Mouse (Mus musculus): Measurements from ENCODE around the gene Cisd3. TPM values are rescaled to one million over a fixed set of nuclear protein-coding genes. Genes with fewer than 3 reads are reported as not detected.

Cisd3 gene
- polyA plus RNA-seq, 1 experiment from 2014 or later: 14.8 TPM

DNA sequence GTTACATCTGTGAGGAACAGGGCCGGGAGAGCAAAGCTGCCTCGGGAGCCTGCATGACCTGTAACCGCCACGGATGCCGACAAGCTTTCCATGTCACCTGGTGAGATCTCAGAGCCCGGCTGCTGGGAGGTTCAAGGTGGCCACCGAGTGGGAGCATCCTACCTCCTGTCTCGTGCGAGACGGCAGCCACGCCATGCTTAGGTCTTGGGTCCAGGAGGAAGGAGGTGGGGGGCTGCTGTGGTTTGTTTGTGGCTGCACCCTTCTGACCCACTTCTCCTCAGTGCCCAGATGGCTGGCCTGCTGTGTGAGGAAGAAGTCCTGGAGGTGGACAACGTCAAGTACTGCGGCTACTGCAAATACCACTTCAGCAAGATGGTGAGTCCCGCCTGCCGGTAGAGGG, 18.8 kb upstream of the Cisd3 start:
- H3K4me3 ChIP-seq (ENCODE audit: low read depth, low read length): no peak overlapping the region
- peaks cover 10% of the 10 kb centered on the region; the same call in 1 of the 2 replicates for H3K4me1 ChIP-seq (replicated peaks; ENCODE audit: control insufficient read depth, insufficient read depth, low read length)
- no peak overlapping the region for H3K27ac ChIP-seq (ENCODE audit: low read depth, low read length)
- ATAC-seq (ENCODE audit: low FRiP score) (no peak), DNase-seq (ENCODE audit: low spot score) (no peak)
- H3K9ac ChIP-seq (ENCODE audit: low read depth, low read length): no peak overlapping the region
- H3K27me3 ChIP-seq (ENCODE audit: control insufficient read depth, insufficient read depth, low read length): peaks cover 8% of the 10 kb centered on the region
- 87% methylated on average over 15 of the region's 15 CpGs for WGBS
- H3K4me2 ChIP-seq (replicated peaks; ENCODE audit: low read depth, low read length): no peak overlapping the region
- peaks cover 5% of the 10 kb centered on the region; the same call in 1 of the 2 replicates for H3K36me3 ChIP-seq (ENCODE audit: control insufficient read depth, insufficient read depth, low read length)
- H3K9me3 ChIP-seq (ENCODE audit: control insufficient read depth, low read length): no peaks in the 10 kb centered on the region

GRCm38 (mm10) chr11:97668160-97668559, 17.5 kb upstream of the Cisd3 start:
- Histone ChIP-seq H3K9ac (ENCODE audit: low read depth, low read length) (no peak overlapping the region), H3K27ac (ENCODE audit: low read depth, low read length) (no peak overlapping the region), H3K4me1 (replicated peaks; ENCODE audit: control insufficient read depth, insufficient read depth, low read length) (0 out of 2 replicates have a peak, but pooled peaks cover 4% of the 10 kb centered on the region), H3K36me3 (ENCODE audit: control insufficient read depth, insufficient read depth, low read length) (peaks cover 10% of the 10 kb centered on the region; the same call in 1 of the 2 replicates), H3K4me2 (replicated peaks; ENCODE audit: low read depth, low read length) (no peak overlapping the region), H3K9me3 (ENCODE audit: control insufficient read depth, low read length) (no peaks in the 10 kb centered on the region), H3K27me3 (ENCODE audit: control insufficient read depth, insufficient read depth, low read length) (no peaks in the 10 kb centered on the region), H3K4me3 (ENCODE audit: low read depth, low read length) (no peak overlapping the region)
- WGBS: 93% methylated on average over 7 of the region's 7 CpGs
- DNase-seq (ENCODE audit: low spot score): no peak
- ATAC-seq (ENCODE audit: low FRiP score): no peak

DNA sequence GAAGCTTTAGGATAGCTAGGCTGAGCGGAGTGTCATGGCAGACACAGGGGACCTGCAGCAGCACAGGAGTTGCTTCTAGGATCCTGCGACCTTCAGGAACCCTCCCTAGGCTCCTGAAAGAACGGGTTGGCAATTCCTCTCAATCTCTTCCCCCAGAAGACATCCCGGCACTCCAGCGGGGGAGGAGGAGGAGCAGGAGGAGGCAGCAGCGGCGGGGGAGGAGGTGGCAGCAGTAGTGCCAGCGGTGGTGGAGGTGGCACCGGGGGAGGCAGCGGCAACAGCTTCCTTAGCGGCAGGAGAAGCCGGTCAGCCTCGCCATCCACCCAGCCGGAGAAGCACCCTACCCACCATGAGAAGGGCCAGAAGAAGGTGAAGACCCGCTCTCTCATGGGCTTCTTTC, 16.4 kb upstream of the Cisd3 start:
- DNase-seq (ENCODE audit: low spot score) (no peak), ATAC-seq (ENCODE audit: low FRiP score) (no peak)
- no peak overlapping the region for H3K27ac ChIP-seq (ENCODE audit: low read depth, low read length)
- H3K4me2 ChIP-seq (replicated peaks; ENCODE audit: low read depth, low read length): no peak overlapping the region
- H3K4me3 ChIP-seq (ENCODE audit: low read depth, low read length): no peak overlapping the region
- H3K27me3 ChIP-seq (ENCODE audit: control insufficient read depth, insufficient read depth, low read length): no peaks in the 10 kb centered on the region
- 53% methylated on average over 15 of the region's 15 CpGs for WGBS
- no peak overlapping the region for H3K9ac ChIP-seq (ENCODE audit: low read depth, low read length)
- H3K9me3 ChIP-seq (ENCODE audit: control insufficient read depth, low read length): no peaks in the 10 kb centered on the region
- H3K36me3 ChIP-seq (ENCODE audit: control insufficient read depth, insufficient read depth, low read length): peaks cover 14% of the 10 kb centered on the region
- H3K4me1 ChIP-seq (replicated peaks; ENCODE audit: control insufficient read depth, insufficient read depth, low read length): 0 out of 2 replicates have a peak, but pooled peaks cover 4% of the 10 kb centered on the region

DNA sequence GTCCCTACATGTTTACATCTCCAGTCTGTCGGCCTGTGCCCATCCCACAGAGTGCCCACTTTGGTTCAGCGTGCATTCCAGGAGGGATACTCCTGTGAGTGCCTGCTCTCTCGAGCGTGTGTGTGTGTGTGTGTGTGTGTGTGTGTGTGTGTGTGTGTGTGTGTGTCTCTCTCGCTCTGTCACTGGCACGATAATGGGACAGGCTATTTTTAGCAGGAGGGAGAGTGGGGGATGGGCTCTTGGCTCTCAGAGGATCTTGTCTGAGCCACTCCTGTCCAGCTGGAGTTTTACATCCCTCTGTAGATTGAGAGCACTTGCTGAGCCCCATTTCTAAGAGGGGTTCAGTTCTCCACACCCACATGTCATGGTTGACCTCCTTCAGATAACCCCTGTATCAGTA, 15.8 kb upstream of the Cisd3 start:
- peaks cover 14% of the 10 kb centered on the region for H3K36me3 ChIP-seq (ENCODE audit: control insufficient read depth, insufficient read depth, low read length)
- DNase-seq (ENCODE audit: low spot score): peak; percentile 36
- H3K9me3 ChIP-seq (ENCODE audit: control insufficient read depth, low read length): no peaks in the 10 kb centered on the region
- H3K4me1 ChIP-seq (replicated peaks; ENCODE audit: control insufficient read depth, insufficient read depth, low read length): 0 out of 2 replicates have a peak, but pooled peaks cover 2% of the 10 kb centered on the region
- WGBS: 42% methylated on average over 5 of the region's 6 CpGs
- ATAC-seq (ENCODE audit: low FRiP score): no peak
- no peaks in the 10 kb centered on the region for H3K27me3 ChIP-seq (ENCODE audit: control insufficient read depth, insufficient read depth, low read length)
- H3K4me3 ChIP-seq (ENCODE audit: low read depth, low read length): no peak overlapping the region
- no peak overlapping the region for H3K9ac ChIP-seq (ENCODE audit: low read depth, low read length)
- H3K4me2 ChIP-seq (replicated peaks; ENCODE audit: low read depth, low read length): no peak overlapping the region
- H3K27ac ChIP-seq (ENCODE audit: low read depth, low read length): no peak overlapping the region

GRCm38 (mm10) chr11:97670234-97671176, 15.1 kb upstream of the Cisd3 start:
- Histone ChIP-seq H3K4me2 (replicated peaks; ENCODE audit: low read depth, low read length) (no peak overlapping the region), H3K27ac (ENCODE audit: low read depth, low read length) (no peak overlapping the region), H3K9me3 (ENCODE audit: control insufficient read depth, low read length) (no peaks in the 10 kb centered on the region), H3K4me1 (replicated peaks; ENCODE audit: control insufficient read depth, insufficient read depth, low read length) (no peaks in the 10 kb centered on the region), H3K4me3 (ENCODE audit: low read depth, low read length) (no peak overlapping the region), H3K36me3 (ENCODE audit: control insufficient read depth, insufficient read depth, low read length) (peaks cover 14% of the 10 kb centered on the region), H3K27me3 (ENCODE audit: control insufficient read depth, insufficient read depth, low read length) (no peaks in the 10 kb centered on the region), H3K9ac (ENCODE audit: low read depth, low read length) (no peak overlapping the region)
- 71% methylated on average over 13 of the region's 13 CpGs for WGBS
- ATAC-seq (ENCODE audit: low FRiP score) (no peak), DNase-seq (ENCODE audit: low spot score) (no peak)

GRCm38 (mm10) chr11:97671177-97671527, 14.5 kb upstream of the Cisd3 start:
- Histone ChIP-seq H3K36me3 (ENCODE audit: control insufficient read depth, insufficient read depth, low read length) (peaks cover 14% of the 10 kb centered on the region), H3K9ac (ENCODE audit: low read depth, low read length) (no peak overlapping the region), H3K9me3 (ENCODE audit: control insufficient read depth, low read length) (no peaks in the 10 kb centered on the region), H3K4me2 (replicated peaks; ENCODE audit: low read depth, low read length) (no peak overlapping the region), H3K4me3 (ENCODE audit: low read depth, low read length) (no peak overlapping the region), H3K27me3 (ENCODE audit: control insufficient read depth, insufficient read depth, low read length) (no peaks in the 10 kb centered on the region), H3K4me1 (replicated peaks; ENCODE audit: control insufficient read depth, insufficient read depth, low read length) (no peaks in the 10 kb centered on the region), H3K27ac (ENCODE audit: low read depth, low read length) (no peak overlapping the region)
- ATAC-seq (ENCODE audit: low FRiP score) (no peak), DNase-seq (ENCODE audit: low spot score) (no peak)
- 47% methylated on average over 2 of the region's 2 CpGs for WGBS

GRCm38 (mm10) chr11:97673148-97673547, 12.5 kb upstream of the Cisd3 start:
- Histone ChIP-seq H3K4me2 (replicated peaks; ENCODE audit: low read depth, low read length) (no peak overlapping the region), H3K4me3 (ENCODE audit: low read depth, low read length) (no peak overlapping the region), H3K27me3 (ENCODE audit: control insufficient read depth, insufficient read depth, low read length) (no peaks in the 10 kb centered on the region), H3K36me3 (ENCODE audit: control insufficient read depth, insufficient read depth, low read length) (peaks cover 11% of the 10 kb centered on the region), H3K27ac (ENCODE audit: low read depth, low read length) (no peak overlapping the region), H3K9me3 (ENCODE audit: control insufficient read depth, low read length) (no peaks in the 10 kb centered on the region), H3K4me1 (replicated peaks; ENCODE audit: control insufficient read depth, insufficient read depth, low read length) (no peaks in the 10 kb centered on the region), H3K9ac (ENCODE audit: low read depth, low read length) (no peak overlapping the region)
- DNase-seq (ENCODE audit: low spot score): no peak
- 79% methylated on average over 11 of the region's 11 CpGs for WGBS
- ATAC-seq (ENCODE audit: low FRiP score): no peak

GRCm38 (mm10) chr11:97676050-97676754, 9.4 kb upstream of the Cisd3 start:
- Histone ChIP-seq H3K9ac (ENCODE audit: low read depth, low read length) (no peak overlapping the region), H3K27me3 (ENCODE audit: control insufficient read depth, insufficient read depth, low read length) (no peaks in the 10 kb centered on the region), H3K9me3 (ENCODE audit: control insufficient read depth, low read length) (no peaks in the 10 kb centered on the region), H3K4me3 (ENCODE audit: low read depth, low read length) (no peak overlapping the region), H3K27ac (ENCODE audit: low read depth, low read length) (no peak overlapping the region), H3K36me3 (ENCODE audit: control insufficient read depth, insufficient read depth, low read length) (peaks cover 13% of the 10 kb centered on the region), H3K4me1 (replicated peaks; ENCODE audit: control insufficient read depth, insufficient read depth, low read length) (no peaks in the 10 kb centered on the region), H3K4me2 (replicated peaks; ENCODE audit: low read depth, low read length) (no peak overlapping the region)
- ATAC-seq (ENCODE audit: low FRiP score) (no peak), DNase-seq (ENCODE audit: low spot score) (no peak)
- WGBS: 87% methylated on average over 15 of the region's 15 CpGs
